Mouse (Mus musculus) hindbrain, embryonic 16.5 days (tissue): ENCODE results near the gene Gm2564. TPM values are rescaled to one million over a fixed set of nuclear protein-coding genes. Genes with fewer than 3 reads are reported as not detected.
A peak's percentile ranks its signal among the peaks of the same experiment; 100 is the strongest.
"Not testable (repeated sequence)": the region's sequence is repeated elsewhere in the genome, so short reads cannot be mapped to it uniquely, and the experiment has no call there.

ENCODE experiments used
- ATAC-seq: fragments of 200-750 bp; cut with Nextera tagmentation; 2 replicates; pipeline ENCODE4 v1.8.0; 2017; ENCODE audit warnings: moderate TSS enrichment, moderate library complexity
- H3K27ac ChIP-seq: fragments of 300-500 bp; sonication (generic); 2 replicates; pipeline ENCODE4 v1.5.1; 2014; ENCODE audit warnings: low read depth, mild to moderate bottlenecking, control low read depth, low read length, moderate library complexity
- H3K27me3 ChIP-seq: fragments of 300-500 bp; sonication (generic); replicated peaks from 2 replicates; pipeline ENCODE4 v1.6.1; 2014; ENCODE audit warnings: low read length; ENCODE audit not compliant: control insufficient read depth, insufficient read depth
- H3K36me3 ChIP-seq: fragments of 300-500 bp; sonication (generic); 2 replicates; pipeline ENCODE4 v1.6.1; 2014; ENCODE audit warnings: mild to moderate bottlenecking, low read length, moderate library complexity, mixed read lengths; ENCODE audit not compliant: control insufficient read depth, insufficient read depth
- H3K4me1 ChIP-seq: fragments of 300-500 bp; sonication (generic); 2 replicates; pipeline ENCODE4 v1.6.1; 2014; ENCODE audit warnings: low read depth, low read length; ENCODE audit not compliant: control insufficient read depth, insufficient read depth
- H3K4me2 ChIP-seq: fragments of 300-500 bp; sonication (generic); 2 replicates; pipeline ENCODE4 v1.6.1; 2014; ENCODE audit warnings: mild to moderate bottlenecking, low read length, control low read depth, moderate library complexity
- H3K4me3 ChIP-seq: fragments of 300-500 bp; sonication (generic); 2 replicates; pipeline ENCODE4 v1.5.1; 2014; ENCODE audit warnings: mild to moderate bottlenecking, low read length, control low read depth, moderate library complexity
- H3K9ac ChIP-seq: fragments of 300-500 bp; sonication (generic); 2 replicates; pipeline ENCODE4 v1.6.1; 2014; ENCODE audit warnings: low read depth, mild to moderate bottlenecking, control low read depth, low read length, moderate library complexity
- H3K9me3 ChIP-seq: fragments of 300-500 bp; sonication (generic); 2 replicates; pipeline ENCODE4 v1.6.1; 2014; ENCODE audit warnings: mild to moderate bottlenecking, low read length, moderate library complexity; ENCODE audit not compliant: control insufficient read depth
- WGBS: fragments of 180-500 bp; shearing (Covaris S2); extraction: QIAGEN DNeasy Blood & Tissue Kit; methylation state at CpG from one replicate; pipeline ENCODE4 v1.1.7; 2014; 5-methylcytosine and 5-hydroxymethylcytosine counted together
- polyA plus RNA-seq: library from polyadenylated mRNA; unstranded; fragments of >200 nt; fragmentation: Nextera tagmentation; extraction: Ambion mirVana; gene quantifications from 2 replicates; pipeline ENCODE4 v1.2.1, GENCODE M21; 2015

Gene Gm2564
- 0.39 TPM in 1 of 2 replicates, not detected in the other for polyA plus RNA-seq

- ATAC-seq: not testable (repeated sequence)
Observed at GRCm38 (mm10) chr4:42629419-42629818, at the start of gene Gm2564. Gm2564 (plus strand) TSS chr4:42629719.

GRCm38 (mm10) chr4:42611895-42612294 is 17.6 kb upstream of the Gm2564 start, which contains the start of gene Gm10591:
Gm10591 (plus strand) TSS chr4:42612195.
- ATAC-seq, H3K27ac ChIP-seq, H3K36me3 ChIP-seq, H3K9me3 ChIP-seq, H3K9ac ChIP-seq, H3K4me1 ChIP-seq, H3K4me3 ChIP-seq, H3K4me2 ChIP-seq, H3K27me3 ChIP-seq: not testable (repeated sequence)
- WGBS: no CpG with 5 or more reads among the region's 5 CpGs

More at GRCm38 (mm10) chr4:42629419-42629818, at the start of gene Gm2564:
- H3K9me3 ChIP-seq, H3K4me1 ChIP-seq, H3K4me2 ChIP-seq, H3K4me3 ChIP-seq, H3K9ac ChIP-seq, H3K36me3 ChIP-seq, H3K27me3 ChIP-seq, H3K27ac ChIP-seq: not testable (repeated sequence)
- no CpG with 5 or more reads among the region's 8 CpGs for WGBS

- H3K27me3 ChIP-seq, H3K36me3 ChIP-seq, H3K9ac ChIP-seq, H3K27ac ChIP-seq, ATAC-seq, H3K9me3 ChIP-seq, H3K4me3 ChIP-seq, H3K4me1 ChIP-seq, H3K4me2 ChIP-seq: not testable (repeated sequence)
- no CpG with 5 or more reads among the region's 9 CpGs for WGBS
Observed at GRCm38 (mm10) chr4:42654951-42655350, 25.4 kb downstream of the Gm2564 start, which contains the start of gene Ccl27b. Ccl27b (plus strand) TSS chr4:42655251.

- H3K36me3 ChIP-seq, ATAC-seq, H3K27me3 ChIP-seq, H3K9me3 ChIP-seq, H3K4me1 ChIP-seq, H3K4me3 ChIP-seq, H3K9ac ChIP-seq, H3K4me2 ChIP-seq, H3K27ac ChIP-seq: not testable (repeated sequence)
- no CpG with 5 or more reads among the region's 3 CpGs for WGBS
Observed at GRCm38 (mm10) chr4:42661793-42662192, 32.3 kb downstream of the Gm2564 start, which contains the start of gene Il11ra2. Il11ra2 (minus strand) TSS chr4:42661893.

GRCm38 (mm10) chr4:42675415-42675814 is 45.9 kb downstream of the Gm2564 start:
- ATAC-seq: not testable (repeated sequence)
- WGBS: no CpG with 5 or more reads among the region's 4 CpGs

GRCm38 (mm10) chr4:42679365-42679764 is 49.8 kb downstream of the Gm2564 start:
- H3K4me1 ChIP-seq, H3K4me3 ChIP-seq, H3K9ac ChIP-seq, ATAC-seq, H3K4me2 ChIP-seq, H3K27ac ChIP-seq, H3K27me3 ChIP-seq, H3K36me3 ChIP-seq, H3K9me3 ChIP-seq: not testable (repeated sequence)
- WGBS: no CpG with 5 or more reads among the region's 7 CpGs

More at GRCm38 (mm10) chr4:42675415-42675814, 45.9 kb downstream of the Gm2564 start:
- H3K36me3 ChIP-seq, H3K27me3 ChIP-seq, H3K9me3 ChIP-seq, H3K4me2 ChIP-seq, H3K4me3 ChIP-seq, H3K27ac ChIP-seq, H3K9ac ChIP-seq, H3K4me1 ChIP-seq: not testable (repeated sequence)

GRCm38 (mm10) chr4:42680374-42681356 is 51.1 kb downstream of the Gm2564 start:
- WGBS: no CpG with 5 or more reads among the region's 32 CpGs
- H3K9ac ChIP-seq, H3K9me3 ChIP-seq, H3K4me2 ChIP-seq, H3K27me3 ChIP-seq, H3K4me1 ChIP-seq, H3K36me3 ChIP-seq, H3K4me3 ChIP-seq, H3K27ac ChIP-seq: not testable (repeated sequence)
- ATAC-seq: peak; percentile 42; the same call in 1 of the 2 replicates

Other genes with a start within 250 kb of the Gm2564 start
- gene Gm21586, start 190.3 kb upstream of the Gm2564 start, polyA plus RNA-seq: not detected in 2 replicates
- gene Gm2163, start 163.0 kb upstream of the Gm2564 start, polyA plus RNA-seq: 0.26 and 0.37 TPM in 2 replicates
- gene Fam205a2, start 101.5 kb upstream of the Gm2564 start, polyA plus RNA-seq: not detected in 2 replicates
- not detected in 2 replicates for gene Gm10591, start 17.5 kb upstream of the Gm2564 start, polyA plus RNA-seq
- gene Ccl27b, start 25.5 kb downstream of the Gm2564 start, polyA plus RNA-seq: not detected in 2 replicates
- gene Il11ra2, start 32.2 kb downstream of the Gm2564 start, polyA plus RNA-seq: not detected in 2 replicates
- gene 4930578G10Rik, start 105.8 kb downstream of the Gm2564 start, polyA plus RNA-seq: 0.38 TPM in 1 of 2 replicates, not detected in the other
- 0.22 and 0.28 TPM in 2 replicates for gene Ccl19, start 126.9 kb downstream of the Gm2564 start, polyA plus RNA-seq
- gene Ccl21a, start 144.3 kb downstream of the Gm2564 start, polyA plus RNA-seq: 1.6 and 3.2 TPM in 2 replicates
- gene Fam205a1, start 224.2 kb downstream of the Gm2564 start, polyA plus RNA-seq: 0.07 and 0.10 TPM in 2 replicates
- gene Gm12394, start 227.1 kb downstream of the Gm2564 start, polyA plus RNA-seq: 0.65 and 0.66 TPM in 2 replicates
- gene Fam205c, start 244.5 kb downstream of the Gm2564 start, polyA plus RNA-seq: 1.9 and 2.0 TPM in 2 replicates